Mouse (Mus musculus) liver (tissue): ENCODE measurements around the gene Dmrtc1c1.
"Not testable (repeated sequence)": the region's sequence is repeated elsewhere in the genome, so short reads cannot be mapped to it uniquely, and the experiment has no call there.

Experiments used
- DNase-seq: peaks from one replicate; pipeline ENCODE4 v3.0.0-alpha.2; 2020; ENCODE audit warnings: mixed read lengths

Dmrtc1c1 gene

DNA sequence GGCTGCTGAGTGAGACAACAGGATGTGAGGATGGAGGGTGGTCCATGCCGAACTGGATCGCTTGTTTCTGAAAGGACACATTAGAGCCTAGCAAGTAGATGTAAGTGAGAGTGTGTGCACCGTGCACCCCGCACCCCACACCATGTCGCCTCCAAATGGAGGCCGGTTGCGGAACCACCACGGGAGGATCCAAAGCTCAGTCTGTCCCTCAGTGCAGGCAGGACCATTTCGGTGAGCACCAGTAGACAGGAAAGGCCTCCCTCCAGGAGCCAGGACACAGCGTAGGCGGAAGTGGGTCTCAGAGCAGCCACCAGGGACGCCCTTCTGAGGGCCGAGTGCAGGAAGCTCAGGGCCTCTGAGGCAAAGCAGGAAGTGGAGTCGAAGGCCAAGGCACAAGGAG lies at the start of gene Dmrtc1c1:
TSS of gene Dmrtc1c1 (plus strand) at position 301 of the 400 bp plus-strand sequence.
- DNase-seq = not testable (repeated sequence)

DNA sequence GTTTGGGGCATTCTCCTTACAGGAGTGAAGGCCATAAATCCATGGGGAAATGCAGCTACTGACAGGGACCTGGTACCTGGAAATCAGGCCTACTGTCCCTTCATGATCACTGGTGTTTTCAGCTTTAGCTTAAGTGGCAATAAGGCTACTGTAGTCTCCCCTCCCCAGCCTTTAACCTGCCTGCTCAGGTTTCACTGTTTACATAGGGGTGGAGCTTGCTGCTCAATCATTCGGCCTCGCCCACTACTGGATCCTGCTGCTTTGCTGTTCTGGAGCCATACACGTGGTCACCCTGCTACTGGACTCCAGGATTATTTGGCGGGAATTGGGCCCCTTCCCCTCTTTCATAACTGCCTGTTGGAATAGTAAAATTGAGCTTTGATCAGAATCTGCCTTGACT lies 36.9 kb upstream of the Dmrtc1c1 start:
- no peak for DNase-seq

DNA sequence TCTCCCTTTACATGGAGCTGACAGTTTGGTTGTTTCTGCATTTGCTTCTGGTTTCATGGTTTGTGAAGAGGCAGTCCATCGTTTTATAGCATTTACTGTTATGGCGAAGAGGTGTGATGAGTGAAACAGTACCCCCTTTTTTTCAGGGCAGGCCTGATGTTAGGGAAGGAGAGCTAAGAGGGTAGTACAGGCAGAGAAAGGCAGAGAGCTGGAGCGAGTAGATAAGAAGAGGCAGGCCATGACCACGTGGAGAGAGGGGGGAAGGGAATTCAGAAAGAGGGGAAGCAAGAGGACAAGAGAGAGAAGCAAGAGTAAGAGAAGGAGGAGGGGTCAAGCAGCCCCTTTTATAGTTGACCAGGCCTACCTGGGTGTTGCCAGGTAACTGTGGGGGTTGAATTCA lies 9.5 kb downstream of the Dmrtc1c1 start:
- no peak for DNase-seq

DNA sequence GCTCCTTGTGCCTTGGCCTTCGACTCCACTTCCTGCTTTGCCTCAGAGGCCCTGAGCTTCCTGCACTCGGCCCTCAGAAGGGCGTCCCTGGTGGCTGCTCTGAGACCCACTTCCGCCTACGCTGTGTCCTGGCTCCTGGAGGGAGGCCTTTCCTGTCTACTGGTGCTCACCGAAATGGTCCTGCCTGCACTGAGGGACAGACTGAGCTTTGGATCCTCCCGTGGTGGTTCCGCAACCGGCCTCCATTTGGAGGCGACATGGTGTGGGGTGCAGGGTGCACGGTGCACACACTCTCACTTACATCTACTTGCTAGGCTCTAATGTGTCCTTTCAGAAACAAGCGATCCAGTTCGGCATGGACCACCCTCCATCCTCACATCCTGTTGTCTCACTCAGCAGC lies 51.8 kb downstream of the Dmrtc1c1 start, which contains the start of gene Dmrtc1c2:
TSS of gene Dmrtc1c2 (minus strand) at position 101 of the 400 bp plus-strand sequence.
- DNase-seq = not testable (repeated sequence)
